Mouse (Mus musculus): Measurements from ENCODE around the gene Cacul1.
"Not testable (repeated sequence)": the region's sequence is repeated elsewhere in the genome, so short reads cannot be mapped to it uniquely, and the experiment has no call there.

Cacul1 gene

GRCm38 (mm10) chr19:60580582-60581339, at the start of gene Cacul1:
Gene Cacul1 (minus strand): TSS chr19:60581025.
- peak; percentile 95 for DNase-seq (ENCODE audit: low spot score in 2 of 2)

- DNase-seq (ENCODE audit: low spot score in 2 of 2) = no peak
Measured at GRCm38 (mm10) chr19:60619420-60619819, 38.6 kb upstream of the Cacul1 start.

DNA sequence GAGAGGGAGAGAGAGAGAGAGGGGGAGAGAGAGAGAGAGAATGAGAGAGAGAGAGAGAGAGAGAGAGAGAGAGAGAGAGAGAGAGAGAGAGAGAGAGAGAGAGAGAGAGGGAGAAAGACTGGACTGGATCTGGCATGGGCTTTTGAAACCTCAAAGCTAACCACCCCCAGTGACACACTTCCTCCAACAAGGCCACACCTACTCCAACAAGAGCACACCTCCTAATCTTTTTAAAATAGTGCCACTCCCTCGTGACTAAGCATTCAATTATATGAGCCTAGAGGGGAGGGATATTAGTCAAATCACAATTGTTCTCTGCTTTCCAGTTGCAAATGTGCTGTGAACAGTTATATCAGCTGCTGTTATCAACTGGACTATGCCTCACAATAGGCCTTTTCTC, 36.2 kb upstream of the Cacul1 start:
- DNase-seq (ENCODE audit: low spot score in 2 of 2) = no peak

DNA sequence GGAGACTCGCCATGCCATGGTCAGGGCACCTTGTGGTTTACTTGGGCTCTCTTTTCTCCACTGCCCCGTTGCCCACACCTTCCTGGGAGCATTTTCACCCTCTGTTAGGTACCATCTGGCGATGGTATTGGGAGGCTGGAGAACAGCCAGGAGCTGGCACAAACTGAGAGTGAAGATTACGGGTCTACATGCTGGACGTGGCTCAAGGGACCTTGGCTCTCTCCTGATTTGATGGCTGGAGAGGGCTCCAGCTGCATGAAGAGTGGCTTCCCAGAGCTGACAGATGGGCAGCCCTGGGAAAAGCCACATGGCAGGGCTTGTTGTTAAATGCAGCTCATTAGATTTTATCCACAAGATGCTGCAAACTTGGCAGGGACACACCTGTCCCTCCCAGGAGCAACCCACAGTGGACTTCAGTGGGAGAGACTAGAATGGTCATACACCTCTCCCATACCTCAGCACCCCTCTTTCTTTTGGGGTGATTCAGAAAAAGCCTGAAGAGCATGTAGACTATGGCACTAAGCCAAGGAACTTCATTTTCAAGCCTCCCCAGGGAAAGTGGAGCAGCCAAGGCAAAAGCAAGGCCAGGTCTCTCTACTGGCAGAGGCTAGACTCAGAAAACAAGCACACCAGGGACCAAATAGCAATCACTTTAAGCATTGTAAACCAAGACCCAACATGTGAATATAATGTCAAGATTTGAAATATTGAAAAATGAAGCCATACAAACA, 34.8 kb upstream of the Cacul1 start:
- DNase-seq (ENCODE audit: low spot score in 2 of 2) = no peak

- no peak for DNase-seq (ENCODE audit: low spot score in 2 of 2)
Measured at GRCm38 (mm10) chr19:60611525-60612215, 30.8 kb upstream of the Cacul1 start.

DNA sequence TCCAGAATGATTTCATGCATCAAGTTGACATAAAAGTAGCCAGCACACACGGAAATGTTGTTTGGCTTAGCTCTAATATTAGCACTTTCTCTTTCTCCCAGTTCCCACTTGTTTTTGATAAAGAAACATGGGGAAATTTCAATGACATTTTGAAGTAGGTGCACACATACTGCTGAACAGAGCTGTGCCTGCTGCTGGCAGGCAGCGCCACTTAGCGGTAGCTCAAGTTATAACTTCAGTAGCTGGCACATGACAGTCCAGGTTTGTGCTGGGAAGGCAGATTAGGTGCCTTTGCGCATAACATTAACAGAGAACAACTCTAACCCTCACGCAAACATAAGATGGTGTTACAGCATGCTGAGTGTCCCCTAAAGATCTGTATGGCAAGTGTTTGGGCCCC, 27.9 kb upstream of the Cacul1 start:
- DNase-seq (ENCODE audit: low spot score in 2 of 2) = peak in 1 of 2 experiments; percentile 29

GRCm38 (mm10) chr19:60603586-60603985, 22.8 kb upstream of the Cacul1 start:
- DNase-seq (ENCODE audit: low spot score in 2 of 2) = no peak

GRCm38 (mm10) chr19:60602066-60602465, 21.2 kb upstream of the Cacul1 start:
- DNase-seq (ENCODE audit: low spot score in 2 of 2) = not testable (repeated sequence)

DNA sequence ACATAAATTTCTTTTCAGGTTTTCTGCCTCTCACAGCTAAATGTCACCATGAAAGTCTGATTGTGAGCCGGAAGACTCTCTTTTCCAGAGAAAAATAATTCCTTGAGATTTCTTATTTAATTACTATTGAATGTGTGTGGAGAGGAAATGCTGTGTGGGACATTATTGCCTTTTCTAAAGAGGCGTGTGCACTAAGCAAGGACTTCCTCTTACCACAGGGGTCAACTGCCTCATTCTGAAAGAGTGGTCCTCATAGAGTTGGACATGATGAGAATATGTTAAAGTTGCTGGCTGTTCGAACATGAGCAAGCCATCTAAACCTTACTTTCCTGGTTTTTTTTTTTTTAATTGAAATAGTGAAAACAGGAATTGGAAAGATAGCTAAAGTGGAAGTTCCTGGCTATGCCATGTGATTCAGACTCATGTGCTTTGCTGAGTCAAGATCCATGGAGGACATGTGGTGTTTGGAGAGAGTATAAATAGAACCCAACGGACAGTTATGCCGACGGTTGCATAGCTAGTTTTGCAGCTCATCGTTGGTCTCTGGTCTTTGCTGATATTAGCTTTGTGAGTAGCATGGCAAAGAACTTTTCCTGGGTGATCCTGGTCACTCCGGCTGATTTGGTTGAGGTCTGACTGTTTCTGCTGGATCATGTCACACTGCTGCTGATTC, 17.3 kb upstream of the Cacul1 start:
- no peak for DNase-seq (ENCODE audit: low spot score in 2 of 2)

GRCm38 (mm10) chr19:60589646-60590045, 8.8 kb upstream of the Cacul1 start:
- no peak for DNase-seq (ENCODE audit: low spot score in 2 of 2)

GRCm38 (mm10) chr19:60586652-60587051, 5.8 kb upstream of the Cacul1 start:
- DNase-seq (ENCODE audit: low spot score in 2 of 2) = no peak

- no peak for DNase-seq (ENCODE audit: low spot score in 2 of 2)
Measured at GRCm38 (mm10) chr19:60583201-60583600, 2.4 kb upstream of the Cacul1 start.

- no peak for DNase-seq (ENCODE audit: low spot score in 2 of 2)
Measured at GRCm38 (mm10) chr19:60581377-60582290, 809 bp upstream of the Cacul1 start.

DNA sequence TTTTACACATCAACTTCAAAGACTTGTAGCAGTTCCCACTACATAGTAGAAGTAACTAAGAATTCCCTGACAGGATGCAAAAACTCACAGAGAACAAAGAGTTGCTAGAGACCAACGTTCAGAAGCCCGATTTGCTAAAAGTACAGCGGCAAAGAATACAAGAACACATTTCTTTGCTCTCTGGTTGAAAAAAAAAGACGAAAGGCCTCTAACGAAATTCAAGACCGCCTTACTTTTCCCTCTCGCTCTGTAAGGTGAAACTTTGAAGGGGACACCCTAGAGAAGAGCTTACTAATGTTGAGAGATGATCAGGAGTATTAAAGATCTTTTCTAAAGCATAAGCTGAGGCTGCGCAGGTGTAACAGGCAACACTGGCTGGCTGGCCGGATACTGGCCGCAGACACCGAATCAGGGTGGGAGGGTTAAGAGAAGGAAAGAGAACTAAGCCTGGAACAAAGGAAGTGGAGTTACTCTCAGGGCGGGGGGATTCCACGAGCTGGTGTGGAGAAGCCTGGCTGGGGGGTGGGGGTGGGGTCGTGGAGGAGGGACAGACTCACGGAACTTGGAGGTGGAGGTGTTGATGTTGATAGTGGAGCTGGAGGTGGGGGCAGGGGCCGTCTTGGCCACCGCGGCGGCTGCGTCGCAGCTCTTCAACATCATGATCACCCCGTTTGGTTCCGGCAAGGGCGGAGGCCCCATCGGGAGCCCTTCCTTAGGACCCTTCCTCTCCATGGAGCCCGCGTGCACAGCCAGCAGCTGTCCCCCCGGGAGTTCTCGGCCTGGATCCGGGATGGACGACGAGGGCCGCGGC, 849 bp downstream of the Cacul1 start:
- DNase-seq (ENCODE audit: low spot score in 2 of 2) = no peak

- DNase-seq (ENCODE audit: low spot score in 2 of 2) = no peak
Measured at GRCm38 (mm10) chr19:60576741-60577140, 4.1 kb downstream of the Cacul1 start.

DNA sequence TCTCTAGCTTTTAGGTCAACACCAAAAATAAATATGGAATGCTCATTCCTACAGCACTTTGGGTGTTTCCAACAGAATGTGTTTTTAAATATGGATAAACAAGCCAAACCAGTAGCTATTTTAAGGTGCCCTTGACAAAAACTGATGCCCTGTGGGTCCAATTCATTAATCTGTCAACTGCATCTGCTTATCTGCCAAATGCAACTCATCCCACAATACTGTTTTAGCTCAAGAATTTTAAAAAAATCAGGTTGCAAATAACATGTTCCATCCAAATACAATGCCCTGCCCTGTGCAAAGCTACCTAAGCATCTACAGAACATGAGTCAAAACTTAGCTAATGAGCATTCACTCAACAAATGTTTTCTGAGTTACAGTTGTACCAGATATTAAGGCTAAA, 20.3 kb downstream of the Cacul1 start:
- no peak for DNase-seq (ENCODE audit: low spot score in 2 of 2)

DNA sequence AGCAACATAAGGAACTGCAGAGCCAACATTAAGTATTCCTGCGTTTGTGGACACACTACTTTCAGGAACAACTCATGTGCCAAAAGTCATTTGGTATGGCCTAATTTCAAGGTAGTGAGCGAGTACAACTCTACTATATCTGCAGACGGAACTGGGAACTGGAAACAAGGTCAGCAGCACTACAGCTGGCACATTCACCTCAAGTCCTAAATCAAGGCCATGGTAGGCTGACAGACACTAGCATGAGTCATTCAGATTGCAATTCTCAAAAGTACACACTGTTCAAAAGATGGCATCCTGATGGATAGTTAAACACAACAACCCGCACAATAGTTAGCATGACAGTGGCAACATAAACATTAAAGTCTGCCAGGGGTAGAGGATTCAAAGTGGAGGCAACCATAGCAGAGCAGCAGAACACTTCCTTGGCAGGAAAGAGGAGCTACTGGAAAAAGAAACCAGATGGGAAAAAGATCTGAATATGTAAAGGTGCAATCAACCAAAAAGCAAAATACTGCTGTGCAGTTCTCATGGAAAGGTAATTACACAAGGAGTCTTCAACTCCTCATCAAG, 25.9 kb downstream of the Cacul1 start:
- DNase-seq (ENCODE audit: low spot score in 2 of 2) = no peak

DNA sequence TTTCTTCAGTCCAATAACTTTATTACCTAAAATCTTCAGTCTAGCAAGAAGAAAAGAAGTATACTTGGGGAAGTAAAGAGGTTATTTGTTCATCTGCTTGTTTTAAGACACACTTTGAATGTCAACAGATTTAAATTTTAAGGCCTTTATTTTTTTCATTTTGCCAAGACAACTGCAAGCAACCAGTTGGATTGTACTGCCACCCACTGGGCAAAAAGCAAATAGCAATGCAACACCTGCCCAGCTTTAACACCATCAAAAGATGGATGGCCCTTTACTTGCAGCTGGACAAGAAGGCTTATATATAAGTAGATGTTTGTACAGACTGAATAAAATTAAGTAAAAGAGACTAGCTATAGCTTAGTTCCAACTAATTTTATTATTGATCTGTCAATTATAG, 27.3 kb downstream of the Cacul1 start:
- peak in 1 of 2 experiments; percentile 27 for DNase-seq (ENCODE audit: low spot score in 2 of 2)

- DNase-seq (ENCODE audit: low spot score in 2 of 2) = no peak
Measured at GRCm38 (mm10) chr19:60543302-60543701, 37.5 kb downstream of the Cacul1 start.

- DNase-seq (ENCODE audit: low spot score in 2 of 2) = no peak
Measured at GRCm38 (mm10) chr19:60531897-60532296, 48.9 kb downstream of the Cacul1 start.
